Comparison of ENCODE assay signal across 24 mouse cellular contexts in genomic region chr5:36807106-36807505, GRCm38 (mm10). TPM values are rescaled to one million over a fixed set of nuclear protein-coding genes. Genes with fewer than 3 reads are reported as not detected.
DNase-seq lines count a peak whose midpoint lies in the region; TF ChIP-seq lines count a peak whose summit lies in the region.
"Had no signal": no experiment of that assay in that cellular context is flagged by ENCODE, and none has a peak within 500 bp of the region (broad histone marks: within the 10 kb centered on the region; RNA-seq: fewer than 3 reads in every experiment).

No protein-coding gene starts in this region.

- TF ChIP-seq POLR2A in kidney, adult 2 months (IDR thresholded peaks at IDR 0.05; ENCODE audit: low read depth, low read length) = no peak
- TF ChIP-seq POLR2A in CH12.LX (IDR thresholded peaks at IDR 0.05; ENCODE audit: low read depth, low read length) = no peak

- DNase-seq in heart, adult 11 months = peak; percentile 94
- no peak for DNase-seq in heart, embryonic 10.5 days (ENCODE audit: low spot score)
- DNase-seq in kidney, adult 2 months = peak; percentile 23
- DNase-seq in kidney, adult 9 months = no peak
- DNase-seq in CH12.LX (ENCODE audit: extremely low read depth) = peak; percentile 53
- peak; percentile 30 to 42 for DNase-seq in heart, adult 9 months (ENCODE audit: low spot score in 2 of 2)
- no peak for DNase-seq in adrenal gland, postnatal 10 days
- DNase-seq in B cell, adult 2 months = no peak
- DNase-seq: adrenal gland, postnatal 25 days; cerebellum, adult 2 months; cerebellum, postnatal 14 days; layer of hippocampus, postnatal 36 days; left cerebral cortex, postnatal 4 days; liver, postnatal 0 days; retina, postnatal 1 day; right cerebral cortex, postnatal 14 days had no signal

- no peak overlapping the region for H3K4me2 ChIP-seq in CH12.LX (ENCODE audit: insufficient read depth, low read depth, poor library complexity, severe bottlenecking)
- H3K4me2 ChIP-seq: kidney, embryonic 15.5 days; liver, embryonic 12.5 days; midbrain, embryonic 13.5 days; neural tube, embryonic 15.5 days had no signal

- in situ Hi-C loops in CH12.LX (cut with MboI; ENCODE audit: low pct_ligation_motif_present, low pct_unique_long_range_greater_than_20kb, low sequenced_read_pairs) = loop anchor here (5.0 kb wide), 1 partner anchor 50 kb away; no protein-coding TSS in a partner anchor

- no peaks in the 10 kb centered on the region for H3K27me3 ChIP-seq in heart, embryonic 10.5 days (ENCODE audit: insufficient read depth, poor library complexity, severe bottlenecking)
- no peaks in the 10 kb centered on the region for H3K27me3 ChIP-seq in kidney, adult 2 months (replicated peaks; ENCODE audit: control insufficient read depth, insufficient read depth, low read length)
- H3K27me3 ChIP-seq in CH12.LX (replicated peaks) = peaks cover 3% of the 10 kb centered on the region
- H3K27me3 ChIP-seq: kidney, embryonic 15.5 days; midbrain, embryonic 13.5 days; neural tube, embryonic 15.5 days had no signal

- TF ChIP-seq RAD21 in CH12.LX (IDR thresholded peaks at IDR 0.05; ENCODE audit: low read depth, low read length) = no peak

- no peak overlapping the region for H3K4me3 ChIP-seq in heart, embryonic 10.5 days
- H3K4me3 ChIP-seq in kidney, adult 2 months (ENCODE audit: insufficient read depth, low read depth, low read length) = no peak overlapping the region
- no peak overlapping the region for H3K4me3 ChIP-seq in CH12.LX (replicated peaks in 1 of 3; ENCODE audit: low read depth in 2 of 3, low read length in 2 of 3, poor library complexity in 1 of 3)
- H3K4me3 ChIP-seq: erythroblast, embryonic 14.5 days; hindbrain, embryonic 10.5 days; kidney, embryonic 15.5 days; liver, embryonic 12.5 days; midbrain, embryonic 13.5 days; neural tube, embryonic 15.5 days had no signal

- H3K79me2 ChIP-seq in CH12.LX (replicated peaks; ENCODE audit: control insufficient read depth, extremely low read depth, insufficient read depth, poor library complexity, severe bottlenecking) = no peaks in the 10 kb centered on the region

- H3K9ac ChIP-seq in CH12.LX (ENCODE audit: insufficient read depth, low read depth) = no peak overlapping the region
- H3K9ac ChIP-seq: kidney, embryonic 15.5 days; liver, embryonic 12.5 days; liver, postnatal 0 days; midbrain, embryonic 13.5 days; neural tube, embryonic 15.5 days had no signal

- 5% methylated on average over 5 of the region's 5 CpGs for WGBS in heart, embryonic 10.5 days
- WGBS in kidney, adult 2 months = 38% methylated on average over 5 of the region's 5 CpGs

- H3K4me1 ChIP-seq in heart, embryonic 10.5 days = peaks cover 16% of the 10 kb centered on the region
- no peaks in the 10 kb centered on the region for H3K4me1 ChIP-seq in kidney, adult 2 months (ENCODE audit: control insufficient read depth, insufficient read depth, low read length)
- H3K4me1 ChIP-seq in CH12.LX (ENCODE audit: control insufficient read depth in 1 of 2, insufficient read depth in 2 of 2) = peaks cover 19 to 59% of the 10 kb centered on the region in 2 experiments
- H3K4me1 ChIP-seq: kidney, embryonic 15.5 days; midbrain, embryonic 13.5 days; neural tube, embryonic 15.5 days had no signal

- no peak for TF ChIP-seq EP300 in CH12.LX (IDR thresholded peaks at IDR 0.05; ENCODE audit: low read length)

- dilution Hi-C loops in CH12.LX (cut with MboI; ENCODE audit: extremely low pct_ligation_motif_present, extremely low pct_unique_long_range_greater_than_20kb, low sequenced_read_pairs) = no loop called here

- TF ChIP-seq CTCF in kidney, adult 2 months (conservative IDR thresholded peaks at IDR 0.05; ENCODE audit: insufficient read depth, insufficient read length, low read depth, low read length) = no peak
- no peak for TF ChIP-seq CTCF in CH12.LX (conservative IDR thresholded peaks at IDR 0.05 in 1 of 2, IDR thresholded peaks at IDR 0.05 in 1 of 2; ENCODE audit: low read depth in 2 of 2, low read length in 2 of 2)

- no peaks in the 10 kb centered on the region for H3K9me3 ChIP-seq in heart, embryonic 10.5 days
- H3K9me3 ChIP-seq in CH12.LX (replicated peaks; ENCODE audit: low read length) = no peaks in the 10 kb centered on the region
- H3K9me3 ChIP-seq: G1E; hindbrain, embryonic 10.5 days; kidney, embryonic 15.5 days; liver, embryonic 12.5 days; midbrain, embryonic 13.5 days; neural tube, embryonic 15.5 days had no signal

- 0 out of 2 replicates have a peak, but pooled peaks cover 8% of the 10 kb centered on the region for H3K36me3 ChIP-seq in heart, embryonic 10.5 days
- no peaks in the 10 kb centered on the region for H3K36me3 ChIP-seq in kidney, adult 2 months (ENCODE audit: control insufficient read depth, insufficient read depth, low read length)
- H3K36me3 ChIP-seq in CH12.LX (replicated peaks in 1 of 2; ENCODE audit: control insufficient read depth in 1 of 2, insufficient read depth in 1 of 2, low read length in 1 of 2) = peaks cover 42 to 63% of the 10 kb centered on the region in 2 experiments
- H3K36me3 ChIP-seq: kidney, embryonic 15.5 days; midbrain, embryonic 13.5 days; neural tube, embryonic 15.5 days had no signal

- no peak overlapping the region for H3K27ac ChIP-seq in heart, embryonic 10.5 days
- H3K27ac ChIP-seq in kidney, adult 2 months (ENCODE audit: insufficient read depth, low read depth, low read length) = no peak overlapping the region
- no peak overlapping the region for H3K27ac ChIP-seq in CH12.LX (ENCODE audit: insufficient read depth, low read depth)
- H3K27ac ChIP-seq: hindbrain, embryonic 10.5 days; kidney, embryonic 15.5 days; liver, embryonic 12.5 days; macrophage; midbrain, embryonic 13.5 days; neural tube, embryonic 15.5 days had no signal

TF ChIP-seq in CH12.LX, 34 proteins besides CTCF, POLR2A, EP300 and RAD21:
- no peak for TF ChIP-seq POLR2AphosphoS2 (IDR thresholded peaks at IDR 0.05; ENCODE audit: low read depth, low read length)
- TF ChIP-seq IRF4 (IDR thresholded peaks at IDR 0.05; ENCODE audit: low read depth, low read length) = 0 out of 2 replicates have a peak, but pooled peaks have one; percentile 8

RNA-seq across cellular contexts. Expression of gene Mrfap1, which starts 10.5 kb away (rescaled TPM):
- polyA plus RNA-seq in heart, embryonic 10.5 days (2016; fragmentation: Nextera tagmentation; extraction: Ambion mirVana) = 366 and 466 TPM in 2 replicates
- 90.9 and 114 TPM in 2 replicates for polyA plus RNA-seq in kidney, adult 2 months (2012; rRNA removed)
- total RNA-seq in CH12.LX (2012; rRNA removed) = 211 and 234 TPM in 2 replicates
- total RNA-seq in CH12.LX (2014; rRNA removed) = 307 and 312 TPM in 2 replicates
- 317 and 357 TPM in 2 replicates for polyA plus RNA-seq in CH12.LX (2012; ENCODE audit: insufficient read length, low read depth)
- 100 to 1,000 TPM; 429 to 477 TPM for total RNA-seq in adrenal gland, postnatal 10 days (2021)

RNA-seq across cellular contexts. Expression of gene Man2b2, which starts 23.3 kb away (rescaled TPM):
- 12.6 and 20.6 TPM in 2 replicates for polyA plus RNA-seq in heart, embryonic 10.5 days (2016; fragmentation: Nextera tagmentation; extraction: Ambion mirVana)
- 97.4 and 115 TPM in 2 replicates for polyA plus RNA-seq in kidney, adult 2 months (2012; rRNA removed)
- total RNA-seq in CH12.LX (2012; rRNA removed) (17.2 and 29.9 TPM in 2 replicates), CH12.LX (2014; rRNA removed) (9.1 and 11.9 TPM in 2 replicates)
- polyA plus RNA-seq in CH12.LX (2012; ENCODE audit: insufficient read length, low read depth) = 34.5 and 39.4 TPM in 2 replicates
- 10 to 100 TPM; 37.5 TPM for total RNA-seq in adrenal gland, postnatal 10 days (2021)

RNA-seq across cellular contexts. Expression of gene Bloc1s4, which starts 58.7 kb away (rescaled TPM):
- polyA plus RNA-seq in heart, embryonic 10.5 days (2016; fragmentation: Nextera tagmentation; extraction: Ambion mirVana) = 19.5 and 27.1 TPM in 2 replicates
- polyA plus RNA-seq in kidney, adult 2 months (2012; rRNA removed) = 15.8 and 21.1 TPM in 2 replicates
- 20.9 and 23.9 TPM in 2 replicates for total RNA-seq in CH12.LX (2012; rRNA removed)
- total RNA-seq in CH12.LX (2014; rRNA removed) = 23.3 and 24.6 TPM in 2 replicates
- polyA plus RNA-seq in CH12.LX (2012; ENCODE audit: insufficient read length, low read depth) = 21.2 and 22.9 TPM in 2 replicates
- 10 to 100 TPM; 22.6 to 27.2 TPM for total RNA-seq in adrenal gland, postnatal 10 days (2021)

Comparison
In these comparisons a context has a peak if more than half of its experiments do, and no peak if none do; other contexts are left out.
1. DNase-seq: peak in heart, adult 11 months (single experiment), kidney, adult 2 months (single experiment), CH12.LX (single experiment) and heart, adult 9 months (2 of 2); none in heart, embryonic 10.5 days (single experiment), kidney, adult 9 months (single experiment), adrenal gland, postnatal 10 days (single experiment) and B cell, adult 2 months (0 of 2).